Mouse (Mus musculus) forebrain, embryonic 16.5 days (tissue): ENCODE data around the gene Arl6ip5. TPM values are rescaled to one million over a fixed set of nuclear protein-coding genes. Genes with fewer than 3 reads are reported as not detected.

Experiments used
- ATAC-seq: fragments of 200-750 bp; cut with Nextera tagmentation; 2 replicates; pipeline ENCODE4 v1.8.0; 2017; ENCODE audit warnings: mild to moderate bottlenecking, moderate library complexity
- H3K27ac ChIP-seq: fragments of 300-500 bp; sonication (generic); 2 replicates; pipeline ENCODE4 v1.5.1; 2014; ENCODE audit warnings: low read length, control low read depth
- H3K27me3 ChIP-seq: fragments of 300-500 bp; sonication (generic); replicated peaks from 2 replicates; pipeline ENCODE4 v1.6.1; 2014; ENCODE audit warnings: low read length; ENCODE audit not compliant: control insufficient read depth, insufficient read depth
- H3K36me3 ChIP-seq: fragments of 300-500 bp; sonication (generic); 2 replicates; pipeline ENCODE4 v1.6.1; 2014; ENCODE audit not compliant: control insufficient read depth, insufficient read depth
- H3K4me1 ChIP-seq: fragments of 300-500 bp; sonication (generic); replicated peaks from 2 replicates; pipeline ENCODE4 v1.6.1; 2014; ENCODE audit warnings: low read length; ENCODE audit not compliant: control insufficient read depth, insufficient read depth
- H3K4me2 ChIP-seq: fragments of 300-500 bp; sonication (generic); 2 replicates; pipeline ENCODE4 v1.6.1; 2014; ENCODE audit warnings: mild to moderate bottlenecking, low read length, control low read depth
- H3K4me3 ChIP-seq: fragments of 300-500 bp; sonication (generic); replicated peaks from 2 replicates; pipeline ENCODE4 v1.5.1; 2014; ENCODE audit warnings: mild to moderate bottlenecking, low read length, control low read depth
- H3K9ac ChIP-seq: fragments of 300-500 bp; sonication (generic); replicated peaks from 2 replicates; pipeline ENCODE4 v1.6.1; 2014; ENCODE audit warnings: low read depth, low read length, control low read depth
- H3K9me3 ChIP-seq: fragments of 300-500 bp; sonication (generic); 2 replicates; pipeline ENCODE4 v1.6.1; 2016; ENCODE audit warnings: low read length; ENCODE audit not compliant: control insufficient read depth
- WGBS: fragments of 180-500 bp; shearing (Covaris S2); extraction: QIAGEN DNeasy Blood & Tissue Kit; methylation state at CpG from one replicate; pipeline ENCODE4 v1.1.7; 2014; 5-methylcytosine and 5-hydroxymethylcytosine counted together
- polyA plus RNA-seq: library from polyadenylated mRNA; unstranded; fragments of >200 nt; fragmentation: Nextera tagmentation; extraction: Ambion mirVana; gene quantifications from 2 replicates; pipeline ENCODE4 v1.2.1, GENCODE M21; 2015

Gene Arl6ip5
- polyA plus RNA-seq, 1 experiment from 2014 or later: 130 TPM

- Histone ChIP-seq H3K4me2 (no peak overlapping the region), H3K27me3 (no peaks in the 10 kb centered on the region), H3K4me1 (peaks cover 25% of the 10 kb centered on the region), H3K36me3 (no peaks in the 10 kb centered on the region), H3K9me3 (no peaks in the 10 kb centered on the region), H3K9ac (no peak overlapping the region), H3K27ac (peak overlapping the region; percentile 24; the same call in 1 of the 2 replicates), H3K4me3 (no peak overlapping the region)
- 55% methylated on average over 15 of the region's 15 CpGs for WGBS
- peak; percentile 65 for ATAC-seq
These were observed 10.9 kb downstream of the Arl6ip5 start for GRCm38 (mm10) chr6:97221205-97222025.

GRCm38 (mm10) chr6:97222321-97222720, 11.8 kb downstream of the Arl6ip5 start:
- no peak for ATAC-seq
- Histone ChIP-seq H3K27ac (no peak overlapping the region), H3K4me3 (no peak overlapping the region), H3K9ac (no peak overlapping the region), H3K9me3 (no peaks in the 10 kb centered on the region), H3K36me3 (0 out of 2 replicates have a peak, but pooled peaks cover 2% of the 10 kb centered on the region), H3K4me2 (no peak overlapping the region), H3K27me3 (no peaks in the 10 kb centered on the region), H3K4me1 (peaks cover 19% of the 10 kb centered on the region)
- WGBS: 44% methylated on average over 6 of the region's 6 CpGs

- WGBS: 64% methylated on average over 5 of the region's 5 CpGs
- ATAC-seq: no peak
- H3K4me1 ChIP-seq: peaks cover 19% of the 10 kb centered on the region
These were observed 12.5 kb downstream of the Arl6ip5 start for GRCm38 (mm10) chr6:97222931-97223467.

GRCm38 (mm10) chr6:97223566-97223965, 13.1 kb downstream of the Arl6ip5 start:
- Histone ChIP-seq H3K4me3 (no peak overlapping the region), H3K36me3 (0 out of 2 replicates have a peak, but pooled peaks cover 3% of the 10 kb centered on the region), H3K9ac (no peak overlapping the region), H3K4me2 (no peak overlapping the region), H3K27ac (no peak overlapping the region), H3K9me3 (no peaks in the 10 kb centered on the region), H3K27me3 (no peaks in the 10 kb centered on the region), H3K4me1 (peaks cover 19% of the 10 kb centered on the region)
- WGBS: 73% methylated on average over 4 of the region's 4 CpGs
- no peak for ATAC-seq

More at GRCm38 (mm10) chr6:97222931-97223467, 12.5 kb downstream of the Arl6ip5 start:
- no peak overlapping the region for H3K9ac ChIP-seq
- H3K9me3 ChIP-seq: no peaks in the 10 kb centered on the region
- H3K27ac ChIP-seq: no peak overlapping the region
- no peak overlapping the region for H3K4me2 ChIP-seq
- H3K36me3 ChIP-seq: 0 out of 2 replicates have a peak, but pooled peaks cover 3% of the 10 kb centered on the region
- H3K4me3 ChIP-seq: no peak overlapping the region
- no peaks in the 10 kb centered on the region for H3K27me3 ChIP-seq

GRCm38 (mm10) chr6:97224505-97224904, 14.0 kb downstream of the Arl6ip5 start:
- Histone ChIP-seq H3K27ac (no peak overlapping the region), H3K9me3 (no peaks in the 10 kb centered on the region), H3K4me3 (no peak overlapping the region), H3K36me3 (0 out of 2 replicates have a peak, but pooled peaks cover 3% of the 10 kb centered on the region), H3K4me2 (no peak overlapping the region), H3K9ac (no peak overlapping the region), H3K27me3 (no peaks in the 10 kb centered on the region), H3K4me1 (peaks cover 19% of the 10 kb centered on the region)
- ATAC-seq: no peak
- WGBS: 97% methylated on average over 8 of the region's 8 CpGs

- 30% methylated on average over 1 of the region's 1 CpGs for WGBS
- ATAC-seq: no peak
- Histone ChIP-seq H3K9me3 (no peaks in the 10 kb centered on the region), H3K9ac (no peak overlapping the region), H3K4me1 (peaks cover 18% of the 10 kb centered on the region), H3K4me2 (no peak overlapping the region), H3K27ac (no peak overlapping the region), H3K36me3 (peaks cover 7% of the 10 kb centered on the region; the same call in 1 of the 2 replicates), H3K4me3 (no peak overlapping the region), H3K27me3 (no peaks in the 10 kb centered on the region)
These were observed 15.6 kb downstream of the Arl6ip5 start for GRCm38 (mm10) chr6:97226083-97226491.

GRCm38 (mm10) chr6:97227067-97227847, 16.8 kb downstream of the Arl6ip5 start:
- Histone ChIP-seq H3K4me3 (no peak overlapping the region), H3K27ac (no peak overlapping the region), H3K27me3 (no peaks in the 10 kb centered on the region), H3K9ac (no peak overlapping the region), H3K36me3 (peaks cover 9% of the 10 kb centered on the region), H3K4me1 (peaks cover 7% of the 10 kb centered on the region), H3K9me3 (no peaks in the 10 kb centered on the region), H3K4me2 (no peak overlapping the region)
- ATAC-seq: no peak
- WGBS: 98% methylated on average over 9 of the region's 9 CpGs

GRCm38 (mm10) chr6:97234911-97235668, 24.6 kb downstream of the Arl6ip5 start:
- H3K27ac ChIP-seq: no peak overlapping the region
- H3K36me3 ChIP-seq: peaks cover 16% of the 10 kb centered on the region
- 0 out of 2 replicates have a peak, but pooled peaks cover 3% of the 10 kb centered on the region for H3K9me3 ChIP-seq
- WGBS: 93% methylated on average over 7 of the region's 7 CpGs
- no peak overlapping the region for H3K4me2 ChIP-seq
- no peak overlapping the region for H3K4me3 ChIP-seq
- ATAC-seq: no peak
- H3K9ac ChIP-seq: no peak overlapping the region
- no peaks in the 10 kb centered on the region for H3K4me1 ChIP-seq
- no peaks in the 10 kb centered on the region for H3K27me3 ChIP-seq
